Mouse (Mus musculus) heart, embryonic 12.5 days (tissue): ENCODE data around the gene Scd2. TPM values are rescaled to one million over a fixed set of nuclear protein-coding genes. Genes with fewer than 3 reads are reported as not detected.

Experiments used
- ATAC-seq: fragments of 200-750 bp; cut with Nextera tagmentation; 2 replicates; pipeline ENCODE4 v1.8.0; 2017; ENCODE audit warnings: moderate TSS enrichment, moderate library complexity; ENCODE audit not compliant: insufficient number of reproducible peaks, low FRiP score
- H3K27ac ChIP-seq: fragments of 300-500 bp; sonication (generic); 2 replicates; pipeline ENCODE4 v1.5.1; 2016; ENCODE audit warnings: mild to moderate bottlenecking, moderate library complexity; ENCODE audit not compliant: poor library complexity, severe bottlenecking
- H3K27me3 ChIP-seq: fragments of 300-500 bp; sonication (generic); replicated peaks from 2 replicates; pipeline ENCODE4 v1.6.1; 2016; ENCODE audit warnings: mild to moderate bottlenecking, moderate library complexity
- H3K36me3 ChIP-seq: fragments of 300-500 bp; sonication (generic); 2 replicates; pipeline ENCODE4 v1.6.1; 2016; ENCODE audit warnings: mild to moderate bottlenecking, moderate library complexity
- H3K4me1 ChIP-seq: fragments of 300-500 bp; sonication (generic); replicated peaks from 2 replicates; pipeline ENCODE4 v1.6.1; 2016; ENCODE audit warnings: mild to moderate bottlenecking
- H3K4me2 ChIP-seq: fragments of 300-500 bp; sonication (generic); 2 replicates; pipeline ENCODE4 v1.6.1; 2016; ENCODE audit warnings: mild to moderate bottlenecking, moderate library complexity
- H3K4me3 ChIP-seq: fragments of 300-500 bp; sonication (generic); 2 replicates; pipeline ENCODE4 v1.5.1; 2016; ENCODE audit warnings: mild to moderate bottlenecking
- H3K9ac ChIP-seq: fragments of 300-500 bp; sonication (generic); 2 replicates; pipeline ENCODE4 v1.6.1; 2016; ENCODE audit warnings: mild to moderate bottlenecking, moderate library complexity
- H3K9me3 ChIP-seq: fragments of 300-500 bp; sonication (generic); replicated peaks from 2 replicates; pipeline ENCODE4 v1.6.1; 2016; ENCODE audit warnings: mild to moderate bottlenecking, moderate library complexity
- WGBS: fragments of 180-500 bp; shearing (Covaris S2); methylation state at CpG from one replicate; pipeline ENCODE4 v1.1.7; 2016; 5-methylcytosine and 5-hydroxymethylcytosine counted together
- microRNA-seq: library from miRNA; unstranded; fragments of <30 nt; microRNA quantifications from one replicate; pipeline ENCODE4, GENCODE M21; 2017
- polyA plus RNA-seq: library from polyadenylated mRNA; unstranded; fragments of >200 nt; fragmentation: Nextera tagmentation; extraction: Ambion mirVana; gene quantifications from 2 replicates; pipeline ENCODE4 v1.2.1, GENCODE M21; 2016

Scd2 gene
- polyA plus RNA-seq, 1 experiment from 2014 or later, result 216 TPM

GRCm38 (mm10) chr19:44332833-44333623 is 39.6 kb downstream of the Scd2 start, which contains the start of gene Scd4:
Gene Scd4, plus strand, starts transcription at chr19:44333092.
- no peak within 1 kb of the TSS for H3K4me3 ChIP-seq
- H3K9ac ChIP-seq, result no peak within 1 kb of the TSS
- no peaks in the 10 kb centered on the region for H3K27me3 ChIP-seq
- H3K27ac ChIP-seq, result no peak within 1 kb of the TSS
- no peak within 1 kb of the TSS for H3K4me2 ChIP-seq
- peaks cover 31% of the 10 kb centered on the region for H3K4me1 ChIP-seq
- H3K9me3 ChIP-seq, result 0 out of 2 replicates have a peak, but pooled peaks cover 3% of the 10 kb centered on the region
- no peaks in the 10 kb centered on the region for H3K36me3 ChIP-seq
- 62% methylated on average over 10 of the region's 10 CpGs for WGBS
- no peak for ATAC-seq

GRCm38 (mm10) chr19:44333991-44334390 is 40.5 kb downstream of the Scd2 start:
- ATAC-seq, result no peak
- H3K4me2 ChIP-seq, result no peak overlapping the region
- no peak overlapping the region for H3K9ac ChIP-seq
- no peaks in the 10 kb centered on the region for H3K27me3 ChIP-seq
- H3K4me1 ChIP-seq, result peaks cover 31% of the 10 kb centered on the region
- H3K9me3 ChIP-seq, result no peaks in the 10 kb centered on the region
- H3K27ac ChIP-seq, result no peak overlapping the region
- H3K36me3 ChIP-seq, result no peaks in the 10 kb centered on the region
- no peak overlapping the region for H3K4me3 ChIP-seq
- 89% methylated on average over 9 of the region's 9 CpGs for WGBS

- H3K4me1 ChIP-seq, result peaks cover 31% of the 10 kb centered on the region
- H3K27ac ChIP-seq, result no peak overlapping the region
- WGBS, result 74% methylated on average over 6 of the region's 6 CpGs
- H3K9ac ChIP-seq, result no peak overlapping the region
- ATAC-seq, result no peak
- H3K4me3 ChIP-seq, result no peak overlapping the region
- no peaks in the 10 kb centered on the region for H3K27me3 ChIP-seq
- H3K36me3 ChIP-seq, result no peaks in the 10 kb centered on the region
- no peaks in the 10 kb centered on the region for H3K9me3 ChIP-seq
- no peak overlapping the region for H3K4me2 ChIP-seq
Observed at GRCm38 (mm10) chr19:44335876-44336662, 42.6 kb downstream of the Scd2 start.

GRCm38 (mm10) chr19:44349689-44350088 is 56.2 kb downstream of the Scd2 start:
- Histone ChIP-seq H3K9ac (no peak overlapping the region), H3K4me3 (no peak overlapping the region), H3K27me3 (no peaks in the 10 kb centered on the region), H3K4me1 (no peaks in the 10 kb centered on the region), H3K27ac (no peak overlapping the region), H3K36me3 (no peaks in the 10 kb centered on the region), H3K4me2 (no peak overlapping the region), H3K9me3 (0 out of 2 replicates have a peak, but pooled peaks cover 8% of the 10 kb centered on the region)
- 86% methylated on average over 8 of the region's 8 CpGs for WGBS
- ATAC-seq, result no peak

GRCm38 (mm10) chr19:44351756-44352155 is 58.3 kb downstream of the Scd2 start:
- no peak overlapping the region for H3K4me3 ChIP-seq
- no peak overlapping the region for H3K4me2 ChIP-seq
- no peaks in the 10 kb centered on the region for H3K36me3 ChIP-seq
- no peak for ATAC-seq
- H3K4me1 ChIP-seq, result no peaks in the 10 kb centered on the region
- H3K9ac ChIP-seq, result no peak overlapping the region
- 70% methylated on average over 7 of the region's 7 CpGs for WGBS
- no peaks in the 10 kb centered on the region for H3K27me3 ChIP-seq
- H3K27ac ChIP-seq, result no peak overlapping the region
- 0 out of 2 replicates have a peak, but pooled peaks cover 5% of the 10 kb centered on the region for H3K9me3 ChIP-seq

Small RNAs within 50 kb of the gene (microRNA-seq; reads per million reads assigned to microRNA genes)
- gene Mir5114, result not detected

Other genes starting within 250 kb of the Scd2 start
- 18.5 and 18.7 TPM in 2 replicates for gene Erlin1, start 223.9 kb upstream of the Scd2 start, polyA plus RNA-seq
- gene Chuk, start 186.2 kb upstream of the Scd2 start, polyA plus RNA-seq, result 36.3 and 37.4 TPM in 2 replicates
- gene Cwf19l1, start 157.8 kb upstream of the Scd2 start, polyA plus RNA-seq, result 19.1 and 19.7 TPM in 2 replicates
- 63.0 and 64.0 TPM in 2 replicates for gene Bloc1s2, start 147.2 kb upstream of the Scd2 start, polyA plus RNA-seq
- gene Pkd2l1, start 101.2 kb upstream of the Scd2 start, polyA plus RNA-seq, result not detected in 2 replicates
- gene Scd3, start 90.4 kb upstream of the Scd2 start, polyA plus RNA-seq, result not detected in 2 replicates
- gene Scd4, start 39.4 kb downstream of the Scd2 start, polyA plus RNA-seq, result 0.29 and 0.42 TPM in 2 replicates
- 1.1 and 1.2 TPM in 2 replicates for gene Scd1, start 114.2 kb downstream of the Scd2 start, polyA plus RNA-seq
- gene Wnt8b, start 199.8 kb downstream of the Scd2 start, polyA plus RNA-seq, result not detected in 2 replicates